Mouse (Mus musculus): ENCODE data around the gene 4930596D02Rik. TPM values are rescaled to one million over a fixed set of nuclear protein-coding genes. Genes with fewer than 3 reads are reported as not detected.

4930596D02Rik gene
- polyA plus RNA-seq (2017; shearing (Covaris generic)): not detected

GRCm38 (mm10) chr14:35811878-35812277, at the start of gene 4930596D02Rik:
4930596D02Rik (minus strand) TSS chr14:35811978.

Data from CD4-positive, CD25-positive, alpha-beta regulatory T cell (primary cell).